Mouse (Mus musculus) embryonic facial prominence, embryonic 10.5 days (tissue): ENCODE data around the gene Ghr. TPM values are rescaled to one million over a fixed set of nuclear protein-coding genes. Genes with fewer than 3 reads are reported as not detected.

Experiments used
- DNase-seq: peaks from one replicate; pipeline ENCODE4 v3.0.0-alpha.2; 2017; ENCODE audit warnings: low spot score
- H3K27ac ChIP-seq: fragments of 300-500 bp; sonication (generic); replicated peaks from 2 replicates; pipeline ENCODE4 v1.5.1; 2016; ENCODE audit warnings: mild to moderate bottlenecking
- H3K27me3 ChIP-seq: fragments of 300-500 bp; sonication (generic); replicated peaks from 2 replicates; pipeline ENCODE4 v1.6.1; 2016; ENCODE audit warnings: low read depth, mild to moderate bottlenecking; ENCODE audit not compliant: poor library complexity, severe bottlenecking
- H3K36me3 ChIP-seq: fragments of 300-500 bp; sonication (generic); replicated peaks from 2 replicates; pipeline ENCODE4 v1.6.1; 2016; ENCODE audit warnings: mild to moderate bottlenecking, moderate library complexity
- H3K4me1 ChIP-seq: fragments of 300-500 bp; sonication (generic); 2 replicates; pipeline ENCODE4 v1.6.1; 2016
- H3K4me3 ChIP-seq: fragments of 300-500 bp; sonication (generic); 2 replicates; pipeline ENCODE4 v1.5.1; 2016; ENCODE audit warnings: mild to moderate bottlenecking, moderate library complexity
- H3K9me3 ChIP-seq: fragments of 300-500 bp; sonication (generic); 2 replicates; pipeline ENCODE4 v1.6.1; 2016; ENCODE audit warnings: mild to moderate bottlenecking
- WGBS: fragments of 180-500 bp; shearing (Covaris S2); methylation state at CpG from one replicate; pipeline ENCODE4 v1.1.7; 2016; 5-methylcytosine and 5-hydroxymethylcytosine counted together
- polyA plus RNA-seq: library from polyadenylated mRNA; unstranded; fragments of >200 nt; fragmentation: Nextera tagmentation; extraction: Ambion mirVana; gene quantifications from 2 replicates; pipeline ENCODE4 v1.2.1, GENCODE M21; 2016

The Ghr gene
- polyA plus RNA-seq, 1 experiment from 2014 or later, result 12.7 TPM

DNA sequence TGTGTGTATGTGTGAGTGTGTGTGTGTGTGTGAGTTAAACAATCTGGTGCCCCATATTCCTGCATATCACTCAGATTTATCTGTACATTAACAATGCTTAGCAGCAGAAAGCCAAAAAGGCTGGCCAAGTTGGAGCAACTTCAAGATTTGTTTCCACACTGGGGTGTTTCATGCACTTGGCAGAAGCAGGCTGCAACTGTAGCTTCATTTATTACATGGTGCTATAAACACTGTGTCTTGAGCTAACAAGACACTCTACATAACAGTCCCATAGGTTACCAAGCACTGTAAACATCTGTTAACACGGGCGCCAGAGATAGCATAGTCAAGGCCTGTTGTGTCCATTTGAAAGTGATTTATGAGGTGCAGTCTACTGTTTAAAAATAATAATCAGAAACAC is 3.1 kb downstream of the Ghr start:
- Histone ChIP-seq H3K27me3 (no peaks in the 10 kb centered on the region), H3K9me3 (no peaks in the 10 kb centered on the region), H3K4me1 (peaks cover 10% of the 10 kb centered on the region; the same call in 1 of the 2 replicates), H3K36me3 (no peaks in the 10 kb centered on the region), H3K4me3 (no peak overlapping the region), H3K27ac (no peak overlapping the region)
- no peak for DNase-seq
- WGBS, result 89% methylated on average over 2 of the region's 2 CpGs

DNA sequence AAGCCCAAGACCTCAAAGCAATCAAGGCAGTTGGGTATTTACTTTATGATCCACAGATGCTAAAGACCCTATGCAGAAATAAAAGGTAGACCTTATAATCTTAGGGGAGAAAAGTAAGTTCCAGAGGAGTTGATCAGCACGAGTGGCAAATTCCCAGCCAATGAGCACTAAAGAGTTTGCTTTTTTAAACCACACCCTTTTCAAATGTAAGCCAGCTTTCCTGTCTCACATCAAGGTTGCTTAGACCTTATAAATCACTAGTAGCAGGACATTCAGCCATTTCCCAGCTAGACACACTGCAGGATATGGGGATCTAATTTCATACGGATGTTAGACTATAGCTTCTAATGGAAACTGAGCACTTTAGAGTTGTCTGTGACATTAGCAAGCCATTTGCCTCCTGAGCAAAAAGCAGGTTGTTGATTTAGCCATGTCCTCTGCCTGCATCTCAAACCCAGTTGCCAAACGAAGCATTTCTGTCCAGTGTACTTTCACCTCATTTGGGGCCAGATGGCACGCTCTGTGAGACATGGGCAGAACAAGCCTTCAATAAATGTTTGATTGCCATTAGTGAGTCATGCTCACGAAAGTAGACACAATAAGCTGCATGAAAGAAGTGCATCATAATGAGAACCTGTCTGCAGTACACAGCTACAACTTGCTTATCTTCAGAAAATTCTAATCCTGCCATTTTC is 4.9 kb downstream of the Ghr start:
- H3K9me3 ChIP-seq, result no peaks in the 10 kb centered on the region
- no peaks in the 10 kb centered on the region for H3K36me3 ChIP-seq
- H3K27ac ChIP-seq, result no peak overlapping the region
- WGBS, result 78% methylated on average over 5 of the region's 5 CpGs
- DNase-seq, result no peak
- H3K27me3 ChIP-seq, result no peaks in the 10 kb centered on the region
- peaks cover 10% of the 10 kb centered on the region; the same call in 1 of the 2 replicates for H3K4me1 ChIP-seq
- no peak overlapping the region for H3K4me3 ChIP-seq

DNA sequence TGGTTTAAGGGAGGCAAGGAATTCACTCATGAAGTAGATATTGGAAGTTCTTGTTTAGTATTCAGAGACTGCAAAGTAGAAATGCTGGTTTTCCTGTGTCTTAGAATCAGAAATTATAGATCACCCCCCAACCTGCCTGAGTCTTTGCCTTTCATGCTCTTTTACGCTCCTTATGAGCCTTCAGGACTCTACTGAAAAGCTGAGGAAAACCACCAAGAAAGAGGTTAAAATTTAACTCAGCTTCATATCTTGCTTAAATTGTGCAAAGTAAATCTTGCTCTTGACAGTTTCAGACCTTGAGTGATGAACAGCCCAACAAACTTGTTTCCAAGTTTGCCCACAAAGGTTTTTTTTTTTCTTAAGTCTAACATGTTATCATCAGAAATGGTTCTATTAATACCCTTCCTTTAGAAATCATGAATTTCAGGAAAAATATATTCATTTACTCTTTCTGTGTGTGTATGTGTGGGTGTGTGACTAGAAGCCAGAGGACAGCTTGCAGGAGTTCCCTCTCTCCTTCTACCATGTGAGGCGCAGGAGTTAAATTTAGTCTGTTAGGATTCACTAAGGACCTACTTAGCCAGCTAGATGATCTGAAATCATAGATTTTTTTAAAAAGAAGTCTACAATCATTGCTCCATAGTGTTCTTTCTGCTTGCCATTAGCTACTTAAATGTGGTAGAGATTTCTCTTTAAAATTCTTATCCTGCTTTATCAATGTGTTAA is 14.0 kb downstream of the Ghr start:
- Histone ChIP-seq H3K9me3 (no peaks in the 10 kb centered on the region), H3K27me3 (no peaks in the 10 kb centered on the region), H3K4me3 (no peak overlapping the region), H3K27ac (no peak overlapping the region), H3K4me1 (no peaks in the 10 kb centered on the region), H3K36me3 (no peaks in the 10 kb centered on the region)
- 95% methylated on average over 2 of the region's 2 CpGs for WGBS
- no peak for DNase-seq

GRCm38 (mm10) chr15:3564570-3564969 is 18.7 kb downstream of the Ghr start:
- no peaks in the 10 kb centered on the region for H3K36me3 ChIP-seq
- no peak overlapping the region for H3K27ac ChIP-seq
- H3K27me3 ChIP-seq, result no peaks in the 10 kb centered on the region
- no peak for DNase-seq
- H3K9me3 ChIP-seq, result no peaks in the 10 kb centered on the region
- 81% methylated on average over 4 of the region's 4 CpGs for WGBS
- no peak overlapping the region for H3K4me3 ChIP-seq
- H3K4me1 ChIP-seq, result no peaks in the 10 kb centered on the region; the same call in 1 of the 2 replicates

GRCm38 (mm10) chr15:3563929-3564516 is 19.3 kb downstream of the Ghr start:
- no peaks in the 10 kb centered on the region; the same call in 1 of the 2 replicates for H3K4me1 ChIP-seq
- DNase-seq, result no peak
- H3K27ac ChIP-seq, result no peak overlapping the region
- no peak overlapping the region for H3K4me3 ChIP-seq
- H3K9me3 ChIP-seq, result no peaks in the 10 kb centered on the region
- WGBS, result 79% methylated on average over 7 of the region's 7 CpGs
- no peaks in the 10 kb centered on the region for H3K36me3 ChIP-seq
- no peaks in the 10 kb centered on the region for H3K27me3 ChIP-seq

DNA sequence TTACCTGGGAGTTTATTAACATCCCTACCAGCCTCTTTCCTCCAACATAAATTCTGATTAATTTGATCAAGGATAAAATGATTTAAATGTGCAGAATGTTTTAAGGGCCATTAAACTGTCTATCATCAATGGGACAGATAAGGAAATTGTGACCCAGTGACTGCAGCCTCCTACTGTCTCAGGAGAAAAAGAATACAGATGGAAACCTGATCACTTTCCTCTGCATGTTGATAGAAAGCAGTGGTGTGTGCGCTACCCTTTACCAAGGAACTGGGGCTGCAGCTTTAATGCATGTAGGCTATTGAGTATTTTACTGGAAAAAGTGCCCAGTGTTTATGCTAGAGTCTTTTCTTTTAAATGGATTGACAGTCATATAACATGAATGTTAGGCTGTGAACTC is 19.8 kb downstream of the Ghr start:
- H3K27ac ChIP-seq, result no peak overlapping the region
- no peaks in the 10 kb centered on the region for H3K27me3 ChIP-seq
- no peaks in the 10 kb centered on the region for H3K36me3 ChIP-seq
- no peaks in the 10 kb centered on the region; the same call in 1 of the 2 replicates for H3K4me1 ChIP-seq
- no peak for DNase-seq
- H3K9me3 ChIP-seq, result no peaks in the 10 kb centered on the region
- WGBS, result 64% methylated on average over 1 of the region's 1 CpGs
- H3K4me3 ChIP-seq, result no peak overlapping the region

GRCm38 (mm10) chr15:3558524-3558923 is 24.8 kb downstream of the Ghr start:
- Histone ChIP-seq H3K36me3 (no peaks in the 10 kb centered on the region), H3K27me3 (no peaks in the 10 kb centered on the region), H3K4me3 (no peak overlapping the region), H3K9me3 (no peaks in the 10 kb centered on the region), H3K27ac (no peak overlapping the region), H3K4me1 (no peaks in the 10 kb centered on the region; the same call in 1 of the 2 replicates)
- DNase-seq, result no peak
- WGBS, result 81% methylated on average over 3 of the region's 3 CpGs

GRCm38 (mm10) chr15:3544289-3544688 is 39.0 kb downstream of the Ghr start:
- DNase-seq, result no peak
- 79% methylated on average over 2 of the region's 2 CpGs for WGBS

GRCm38 (mm10) chr15:3536309-3536900 is 46.9 kb downstream of the Ghr start:
- Histone ChIP-seq H3K4me3 (no peak overlapping the region), H3K27me3 (no peaks in the 10 kb centered on the region)
- WGBS, result 83% methylated on average over 3 of the region's 3 CpGs

More at GRCm38 (mm10) chr15:3544289-3544688, 39.0 kb downstream of the Ghr start:
- no peak overlapping the region for H3K27ac ChIP-seq
- H3K27me3 ChIP-seq, result no peaks in the 10 kb centered on the region
- no peak overlapping the region for H3K4me3 ChIP-seq
- H3K36me3 ChIP-seq, result no peaks in the 10 kb centered on the region
- no peaks in the 10 kb centered on the region for H3K9me3 ChIP-seq
- no peaks in the 10 kb centered on the region for H3K4me1 ChIP-seq

GRCm38 (mm10) chr15:3514027-3514426 is 69.3 kb downstream of the Ghr start:
- DNase-seq, result no peak
- 90% methylated on average over 1 of the region's 1 CpGs for WGBS
- no peak overlapping the region for H3K4me3 ChIP-seq
- no peaks in the 10 kb centered on the region for H3K36me3 ChIP-seq
- no peaks in the 10 kb centered on the region for H3K27me3 ChIP-seq
- peaks cover 3% of the 10 kb centered on the region; the same call in 1 of the 2 replicates for H3K4me1 ChIP-seq
- H3K27ac ChIP-seq, result no peak overlapping the region
- H3K9me3 ChIP-seq, result no peaks in the 10 kb centered on the region

More at GRCm38 (mm10) chr15:3536309-3536900, 46.9 kb downstream of the Ghr start:
- no peak for DNase-seq
- Histone ChIP-seq H3K4me1 (no peaks in the 10 kb centered on the region), H3K9me3 (no peaks in the 10 kb centered on the region), H3K27ac (no peak overlapping the region), H3K36me3 (no peaks in the 10 kb centered on the region)

GRCm38 (mm10) chr15:3512380-3512779 is 70.9 kb downstream of the Ghr start:
- H3K27ac ChIP-seq, result no peak overlapping the region
- no peaks in the 10 kb centered on the region for H3K27me3 ChIP-seq
- peaks cover 4% of the 10 kb centered on the region; the same call in 1 of the 2 replicates for H3K4me1 ChIP-seq
- DNase-seq, result no peak
- no peaks in the 10 kb centered on the region for H3K9me3 ChIP-seq
- WGBS, result 88% methylated on average over 1 of the region's 1 CpGs
- no peak overlapping the region for H3K4me3 ChIP-seq
- H3K36me3 ChIP-seq, result no peaks in the 10 kb centered on the region

DNA sequence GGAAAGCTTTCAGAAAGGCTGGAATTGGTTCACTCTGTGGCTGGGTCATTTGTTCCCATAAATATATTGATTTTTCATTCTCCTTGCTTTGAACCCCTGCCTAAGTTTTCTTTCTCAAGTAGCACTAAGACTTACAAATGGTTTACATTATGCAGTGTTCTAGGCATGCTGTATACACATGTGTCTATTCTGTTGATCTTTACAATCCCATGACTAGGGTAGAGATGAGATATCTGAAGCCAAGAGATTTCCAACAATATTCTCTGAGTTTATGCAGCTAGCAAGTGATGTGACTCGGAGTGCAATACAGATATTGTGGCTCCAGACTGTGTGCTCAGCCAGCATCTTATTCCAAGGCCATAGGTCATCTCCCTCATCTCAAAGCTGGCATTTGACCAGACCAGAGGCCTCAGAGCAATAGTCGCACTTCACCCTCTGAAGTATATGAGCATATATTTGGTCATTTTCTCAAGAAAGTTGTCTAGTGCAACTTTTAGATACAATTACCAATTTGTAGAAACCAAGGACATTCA is 71.6 kb downstream of the Ghr start:
- no peak for DNase-seq
- Histone ChIP-seq H3K4me3 (no peak overlapping the region), H3K27me3 (no peaks in the 10 kb centered on the region), H3K36me3 (no peaks in the 10 kb centered on the region), H3K9me3 (no peaks in the 10 kb centered on the region), H3K27ac (no peak overlapping the region), H3K4me1 (peaks cover 4% of the 10 kb centered on the region; the same call in 1 of the 2 replicates)
- WGBS, result 84% methylated on average over 2 of the region's 2 CpGs
